Mouse (Mus musculus) embryo, embryonic 10.5 days (tissue): ENCODE measurements around the gene Ccdc182.

Source experiments
- DNase-seq: peaks from one replicate; pipeline ENCODE4 v3.0.0-alpha.2; 2015; ENCODE audit warnings: low spot score

Ccdc182 gene

GRCm38 (mm10) chr11:88293631-88294393 lies at the start of gene Ccdc182:
TSS of gene Ccdc182 (plus strand) at chr11:88294058.
- no peak for DNase-seq

GRCm38 (mm10) chr11:88245581-88246170 lies 48.2 kb upstream of the Ccdc182 start:
- DNase-seq = no peak

- DNase-seq = no peak
Measured at GRCm38 (mm10) chr11:88248636-88249035, 45.2 kb upstream of the Ccdc182 start.

- no peak for DNase-seq
Measured at GRCm38 (mm10) chr11:88250568-88250967, 43.3 kb upstream of the Ccdc182 start.

GRCm38 (mm10) chr11:88251295-88251694 lies 42.6 kb upstream of the Ccdc182 start:
- DNase-seq = no peak

- peak; percentile 91 for DNase-seq
Measured at GRCm38 (mm10) chr11:88251972-88252766, 41.7 kb upstream of the Ccdc182 start.

- DNase-seq = peak; percentile 54
Measured at GRCm38 (mm10) chr11:88252767-88253513, 40.9 kb upstream of the Ccdc182 start.

- no peak for DNase-seq
Measured at GRCm38 (mm10) chr11:88253514-88254167, 40.2 kb upstream of the Ccdc182 start.

GRCm38 (mm10) chr11:88257700-88258099 lies 36.2 kb upstream of the Ccdc182 start:
- no peak for DNase-seq

- DNase-seq = no peak
Measured at GRCm38 (mm10) chr11:88258212-88258611, 35.6 kb upstream of the Ccdc182 start.

GRCm38 (mm10) chr11:88260463-88260862 lies 33.4 kb upstream of the Ccdc182 start:
- no peak for DNase-seq

- DNase-seq = no peak
Measured at GRCm38 (mm10) chr11:88264889-88265288, 29.0 kb upstream of the Ccdc182 start.

- DNase-seq = no peak
Measured at GRCm38 (mm10) chr11:88266311-88266710, 27.5 kb upstream of the Ccdc182 start.

GRCm38 (mm10) chr11:88271870-88272269 lies 22.0 kb upstream of the Ccdc182 start:
- no peak for DNase-seq

GRCm38 (mm10) chr11:88274111-88274879 lies 19.6 kb upstream of the Ccdc182 start:
- DNase-seq = peak; percentile 45

- peak; percentile 87 for DNase-seq
Measured at GRCm38 (mm10) chr11:88274901-88275498, 18.9 kb upstream of the Ccdc182 start.

GRCm38 (mm10) chr11:88275949-88276348 lies 17.9 kb upstream of the Ccdc182 start:
- no peak for DNase-seq

GRCm38 (mm10) chr11:88276534-88277308 lies 17.1 kb upstream of the Ccdc182 start:
- no peak for DNase-seq

- peak; percentile 61 for DNase-seq
Measured at GRCm38 (mm10) chr11:88279006-88279405, 14.9 kb upstream of the Ccdc182 start.
